In the genomic region with DNA sequence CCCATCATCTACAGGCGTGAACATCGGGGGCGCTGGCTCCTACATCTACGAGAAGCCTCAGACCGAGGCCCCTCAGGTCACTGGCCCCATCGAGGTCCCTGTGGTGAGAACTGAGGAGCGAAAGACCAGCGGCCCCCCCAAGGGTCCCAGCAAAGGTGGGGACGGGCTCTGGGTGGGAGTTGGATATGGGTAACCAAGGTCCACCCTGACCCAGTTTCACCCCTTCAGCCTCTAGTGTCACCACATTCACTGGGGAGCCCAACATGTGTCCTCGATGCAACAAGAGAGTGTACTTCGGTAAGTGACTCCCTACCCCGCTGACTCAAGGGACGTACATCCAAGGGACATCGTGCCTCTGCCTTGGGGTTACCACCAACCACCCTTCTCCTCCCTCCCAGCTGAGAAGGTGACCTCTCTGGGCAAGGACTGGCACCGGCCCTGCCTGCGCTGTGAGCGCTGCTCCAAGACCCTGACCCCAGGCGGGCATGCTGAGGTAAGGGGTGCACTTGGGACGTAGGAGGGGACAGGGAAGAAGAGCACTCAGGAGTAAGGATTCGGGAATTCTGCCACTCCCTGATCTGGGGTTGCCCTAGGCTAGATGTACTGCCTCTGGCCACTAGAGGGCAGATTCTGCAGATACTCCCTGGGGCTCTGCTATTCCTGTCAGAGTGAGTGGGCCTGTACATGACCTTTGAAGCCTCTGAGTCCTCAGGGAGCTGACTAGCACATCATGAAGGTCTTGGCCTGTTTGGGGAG, we compare ENCODE assay signal across 8 mouse cellular contexts. TPM values are rescaled to one million over a fixed set of nuclear protein-coding genes. Genes with fewer than 3 reads are reported as not detected.
A peak's percentile ranks its signal among the peaks of the same experiment; 100 is the strongest.
DNase-seq lines count a peak whose midpoint lies in the region; ATAC-seq lines count a peak whose summit lies in the region.

No protein-coding gene starts in this region.

- H3K9me3 ChIP-seq in midbrain, embryonic 10.5 days (replicated peaks), result no peaks in the 10 kb centered on the region
- no peaks in the 10 kb centered on the region for H3K9me3 ChIP-seq in midbrain, embryonic 13.5 days

- no peak overlapping the region for H3K27ac ChIP-seq in midbrain, embryonic 10.5 days (replicated peaks)
- no peak overlapping the region for H3K27ac ChIP-seq in midbrain, embryonic 13.5 days

- no peak overlapping the region for H3K9ac ChIP-seq in midbrain, embryonic 13.5 days (replicated peaks)

- H3K4me1 ChIP-seq in midbrain, embryonic 10.5 days, result peaks cover 86% of the 10 kb centered on the region
- peaks cover 55% of the 10 kb centered on the region for H3K4me1 ChIP-seq in midbrain, embryonic 13.5 days (replicated peaks)

- no peak overlapping the region for H3K4me3 ChIP-seq in midbrain, embryonic 10.5 days
- no peak overlapping the region for H3K4me3 ChIP-seq in midbrain, embryonic 13.5 days (replicated peaks)

- no peak for ATAC-seq in midbrain, embryonic 13.5 days

- H3K36me3 ChIP-seq in midbrain, embryonic 10.5 days, result peaks cover 31% of the 10 kb centered on the region
- H3K36me3 ChIP-seq in midbrain, embryonic 13.5 days, result peaks cover 25% of the 10 kb centered on the region

- H3K4me2 ChIP-seq in midbrain, embryonic 13.5 days (replicated peaks), result no peak overlapping the region

- peak; percentile 61 to 85 for DNase-seq in adrenal gland, adult (ENCODE audit: inconsistent age in 2 of 2, low spot score in 1 of 2)
- DNase-seq in adrenal gland, adult 8-10 months, result no peak
- peak; percentile 55 for DNase-seq in midbrain, embryonic 10.5 days (ENCODE audit: low spot score)
- DNase-seq in embryo, embryonic 11 days, result peak; percentile 54
- DNase-seq in kidney, postnatal 25 days, result peak; percentile 67 to 68
- peak; percentile 34 to 53 for DNase-seq in thymus, postnatal 10 days (ENCODE audit: low spot score in 2 of 2)
- DNase-seq in ovary, postnatal 36 days (ENCODE audit: low spot score), result no peak

- peaks cover 59% of the 10 kb centered on the region for H3K27me3 ChIP-seq in midbrain, embryonic 10.5 days (ENCODE audit: low read depth, poor library complexity, severe bottlenecking)
- H3K27me3 ChIP-seq in midbrain, embryonic 13.5 days, result peaks cover 5% of the 10 kb centered on the region; the same call in 1 of the 2 replicates

- 79% methylated on average over 20 of the region's 20 CpGs for WGBS in midbrain, embryonic 10.5 days
- whole genome bisulfite sequencing in midbrain, embryonic 13.5 days, result 85% methylated on average over 20 of the region's 20 CpGs

RNA-seq across cellular contexts. Expression of a gene that starts 1.9 kb away (rescaled TPM):
- total RNA-seq in adrenal gland, adult 8-10 months (2022), result 10 to 100 TPM; 55.3 to 90.7 (median 59.7) TPM
- polyA plus RNA-seq in midbrain, embryonic 10.5 days (2016; fragmentation: Nextera tagmentation; extraction: Ambion mirVana), result 80.0 and 96.6 TPM in 2 replicates
- polyA plus RNA-seq in midbrain, embryonic 13.5 days (2015; fragmentation: Nextera tagmentation; extraction: Ambion mirVana), result 31.0 and 35.1 TPM in 2 replicates

RNA-seq across cellular contexts. Expression of a gene that starts 4.1 kb away (rescaled TPM):
- total RNA-seq in adrenal gland, adult 8-10 months (2022), result 10 to 100 TPM; 46.7 to 65.5 (median 58.4) TPM
- polyA plus RNA-seq in midbrain, embryonic 10.5 days (2016; fragmentation: Nextera tagmentation; extraction: Ambion mirVana), result 278 and 293 TPM in 2 replicates
- polyA plus RNA-seq in midbrain, embryonic 13.5 days (2015; fragmentation: Nextera tagmentation; extraction: Ambion mirVana), result 360 TPM in 2 replicates

RNA-seq across cellular contexts. Expression of a gene that starts 12.0 kb away (rescaled TPM):
- total RNA-seq in adrenal gland, adult 8-10 months (2022), result 1 to 10 TPM in 3 of 4 experiments, under 1 TPM in 1; 0.87 to 1.8 (median 1.5) TPM
- 58.0 and 61.3 TPM in 2 replicates for polyA plus RNA-seq in midbrain, embryonic 10.5 days (2016; fragmentation: Nextera tagmentation; extraction: Ambion mirVana)
- 21.3 and 21.6 TPM in 2 replicates for polyA plus RNA-seq in midbrain, embryonic 13.5 days (2015; fragmentation: Nextera tagmentation; extraction: Ambion mirVana)

RNA-seq across cellular contexts. Expression of a gene that starts 41.6 kb away (rescaled TPM):
- 10 to 100 TPM in 2 of 4 experiments, 1 to 10 TPM in 2; 5.1 to 13.1 (median 8.4) TPM for total RNA-seq in adrenal gland, adult 8-10 months (2022)
- polyA plus RNA-seq in midbrain, embryonic 10.5 days (2016; fragmentation: Nextera tagmentation; extraction: Ambion mirVana), result 19.0 and 22.0 TPM in 2 replicates
- 24.7 and 30.2 TPM in 2 replicates for polyA plus RNA-seq in midbrain, embryonic 13.5 days (2015; fragmentation: Nextera tagmentation; extraction: Ambion mirVana)

RNA-seq across cellular contexts. Expression of a gene that starts 46.1 kb away (rescaled TPM):
- total RNA-seq in adrenal gland, adult 8-10 months (2022), result 10 to 100 TPM; 81.8 to 92.8 (median 86.8) TPM
- 18.3 and 20.5 TPM in 2 replicates for polyA plus RNA-seq in midbrain, embryonic 10.5 days (2016; fragmentation: Nextera tagmentation; extraction: Ambion mirVana)
- polyA plus RNA-seq in midbrain, embryonic 13.5 days (2015; fragmentation: Nextera tagmentation; extraction: Ambion mirVana), result 17.2 and 17.4 TPM in 2 replicates

Comparison
In these comparisons a context has a peak if more than half of its experiments do, and no peak if none do; other contexts are left out.
1. DNase-seq: peak in adrenal gland, adult (2 of 2), midbrain, embryonic 10.5 days (single experiment), embryo, embryonic 11 days (single experiment), kidney, postnatal 25 days (2 of 2) and thymus, postnatal 10 days (2 of 2); none in adrenal gland, adult 8-10 months (single experiment) and ovary, postnatal 36 days (single experiment).